Mouse (Mus musculus) forebrain, embryonic 14.5 days (tissue): ENCODE measurements around the gene Rnf41. TPM values are rescaled to one million over a fixed set of nuclear protein-coding genes. Genes with fewer than 3 reads are reported as not detected.

Experiments
- ATAC-seq: fragments of 200-750 bp; cut with Nextera tagmentation; 2 replicates; pipeline ENCODE4 v1.8.0; 2017; ENCODE audit warnings: mild to moderate bottlenecking, moderate library complexity
- DNase-seq: peaks from one replicate; pipeline ENCODE4 v3.0.0-alpha.2; 2015; ENCODE audit warnings: low spot score
- H3K27ac ChIP-seq: fragments of 300-500 bp; sonication (generic); 2 replicates; pipeline ENCODE4 v1.5.1; 2014; ENCODE audit warnings: low read depth, mild to moderate bottlenecking, control low read depth, low read length, moderate library complexity
- H3K27me3 ChIP-seq: fragments of 300-500 bp; sonication (generic); replicated peaks from 2 replicates; pipeline ENCODE4 v1.6.1; 2014; ENCODE audit warnings: low read length, control low read depth, mixed read lengths; ENCODE audit not compliant: control insufficient read depth, insufficient read depth
- H3K36me3 ChIP-seq: fragments of 300-500 bp; sonication (generic); 2 replicates; pipeline ENCODE4 v1.6.1; 2014; ENCODE audit warnings: low read length, control low read depth; ENCODE audit not compliant: control insufficient read depth, insufficient read depth
- H3K4me1 ChIP-seq: fragments of 300-500 bp; sonication (generic); 2 replicates; pipeline ENCODE4 v1.6.1; 2014; ENCODE audit warnings: antibody characterized with exemption, low read length, control low read depth; ENCODE audit not compliant: control insufficient read depth, insufficient read depth
- H3K4me2 ChIP-seq: fragments of 300-500 bp; sonication (generic); 2 replicates; pipeline ENCODE4 v1.6.1; 2014; ENCODE audit warnings: mild to moderate bottlenecking, control low read depth, low read length
- H3K4me3 ChIP-seq: fragments of 300-500 bp; sonication (generic); 2 replicates; pipeline ENCODE4 v1.5.1; 2014; ENCODE audit warnings: low read depth, low read length, control low read depth
- H3K9ac ChIP-seq: fragments of 300-500 bp; sonication (generic); 2 replicates; pipeline ENCODE4 v1.6.1; 2014; ENCODE audit warnings: mild to moderate bottlenecking, low read length, control low read depth, moderate library complexity
- H3K9me3 ChIP-seq: fragments of 300-500 bp; sonication (generic); replicated peaks from 2 replicates; pipeline ENCODE4 v1.6.1; 2016; ENCODE audit warnings: low read length, control low read depth, mixed read lengths; ENCODE audit not compliant: control insufficient read depth
- WGBS: fragments of 180-500 bp; shearing (Covaris S2); extraction: QIAGEN DNeasy Blood & Tissue Kit; methylation state at CpG from one replicate; pipeline ENCODE4 v1.1.7; 2014; 5-methylcytosine and 5-hydroxymethylcytosine counted together
- polyA plus RNA-seq: library from polyadenylated mRNA; unstranded; fragments of >200 nt; fragmentation: Nextera tagmentation; extraction: Ambion mirVana; gene quantifications from 2 replicates; pipeline ENCODE4 v1.2.1, GENCODE M21; 2014

Rnf41 gene
- polyA plus RNA-seq, 1 experiment from 2014 or later, result 94.2 TPM

- 85% methylated on average over 10 of the region's 10 CpGs for WGBS
- H3K4me3 ChIP-seq, result no peak overlapping the region
- ATAC-seq, result no peak
- H3K4me1 ChIP-seq, result no peaks in the 10 kb centered on the region
- H3K9me3 ChIP-seq, result no peaks in the 10 kb centered on the region
- no peak for DNase-seq
- no peak overlapping the region for H3K9ac ChIP-seq
- H3K27ac ChIP-seq, result no peak overlapping the region
- H3K36me3 ChIP-seq, result peaks cover 54% of the 10 kb centered on the region
- no peaks in the 10 kb centered on the region for H3K27me3 ChIP-seq
- no peak overlapping the region for H3K4me2 ChIP-seq
Observed at GRCm38 (mm10) chr10:128441324-128442119, 30.1 kb downstream of the Rnf41 start.

DNA sequence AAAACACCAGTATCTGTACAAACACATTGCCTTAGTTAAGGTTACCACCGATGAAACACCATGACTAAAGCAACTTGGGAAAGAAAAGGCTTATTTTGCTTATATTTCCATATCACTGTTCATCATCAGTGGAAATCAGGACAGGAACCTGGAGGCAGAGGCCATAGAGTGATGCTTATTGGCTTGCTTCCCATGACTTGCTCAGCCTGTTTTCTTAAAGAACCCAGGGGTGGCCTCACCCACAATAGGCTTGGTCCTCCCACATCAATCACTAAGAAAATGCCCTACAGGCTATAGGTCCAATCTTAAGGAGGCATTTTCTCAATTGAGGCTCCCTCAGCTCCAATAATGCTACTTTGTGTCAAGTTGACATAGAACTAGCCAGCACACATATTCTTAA, 31.3 kb downstream of the Rnf41 start:
- no peak for ATAC-seq
- DNase-seq, result no peak
- H3K27ac ChIP-seq, result no peak overlapping the region
- H3K4me2 ChIP-seq, result no peak overlapping the region
- H3K36me3 ChIP-seq, result peaks cover 42% of the 10 kb centered on the region
- H3K9ac ChIP-seq, result no peak overlapping the region
- H3K9me3 ChIP-seq, result no peaks in the 10 kb centered on the region
- WGBS, result 91% methylated on average over 1 of the region's 1 CpGs
- no peaks in the 10 kb centered on the region for H3K4me1 ChIP-seq
- no peaks in the 10 kb centered on the region for H3K27me3 ChIP-seq
- no peak overlapping the region for H3K4me3 ChIP-seq

GRCm38 (mm10) chr10:128444354-128444753, 32.9 kb downstream of the Rnf41 start:
- no peak overlapping the region for H3K4me2 ChIP-seq
- no peak overlapping the region for H3K27ac ChIP-seq
- no peak overlapping the region for H3K9ac ChIP-seq
- no peaks in the 10 kb centered on the region for H3K9me3 ChIP-seq
- no peak overlapping the region for H3K4me3 ChIP-seq
- H3K36me3 ChIP-seq, result peaks cover 25% of the 10 kb centered on the region
- H3K4me1 ChIP-seq, result no peaks in the 10 kb centered on the region
- no peak for DNase-seq
- no peaks in the 10 kb centered on the region for H3K27me3 ChIP-seq
- 75% methylated on average over 6 of the region's 6 CpGs for WGBS
- no peak for ATAC-seq

DNA sequence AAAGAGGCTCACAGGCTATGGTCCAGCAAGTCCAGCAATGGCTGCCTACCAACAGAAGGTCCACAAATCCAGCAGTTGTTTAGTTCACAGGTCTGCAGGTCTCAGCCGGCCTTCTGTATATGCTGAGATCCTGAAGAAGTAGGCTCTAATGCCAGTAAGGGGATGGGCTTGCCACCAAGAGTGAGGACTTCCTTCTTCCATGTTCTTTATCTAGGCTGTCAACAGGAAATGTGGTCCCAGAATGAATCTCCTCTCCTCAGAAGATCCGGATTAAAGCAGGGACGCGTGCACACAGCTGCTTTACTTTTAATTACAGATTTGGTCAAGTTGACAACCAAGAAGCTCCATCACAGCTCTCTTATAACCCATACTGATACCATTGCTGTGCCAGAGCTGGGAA, 34.0 kb downstream of the Rnf41 start:
- peaks cover 15% of the 10 kb centered on the region for H3K36me3 ChIP-seq
- no peak overlapping the region for H3K4me3 ChIP-seq
- ATAC-seq (no peak), DNase-seq (no peak)
- no peak overlapping the region for H3K27ac ChIP-seq
- H3K27me3 ChIP-seq, result no peaks in the 10 kb centered on the region
- 88% methylated on average over 4 of the region's 4 CpGs for WGBS
- no peak overlapping the region for H3K9ac ChIP-seq
- H3K4me1 ChIP-seq, result no peaks in the 10 kb centered on the region
- H3K4me2 ChIP-seq, result no peak overlapping the region
- no peaks in the 10 kb centered on the region for H3K9me3 ChIP-seq

GRCm38 (mm10) chr10:128451014-128451413, 39.6 kb downstream of the Rnf41 start:
- Histone ChIP-seq H3K9ac (no peak overlapping the region), H3K36me3 (no peaks in the 10 kb centered on the region), H3K27ac (no peak overlapping the region), H3K4me3 (no peak overlapping the region), H3K4me1 (no peaks in the 10 kb centered on the region), H3K27me3 (no peaks in the 10 kb centered on the region), H3K9me3 (no peaks in the 10 kb centered on the region), H3K4me2 (no peak overlapping the region)
- no peak for ATAC-seq
- WGBS, result 76% methylated on average over 6 of the region's 6 CpGs
- no peak for DNase-seq

- DNase-seq, result no peak
- no peak overlapping the region for H3K9ac ChIP-seq
- ATAC-seq, result no peak
- no peaks in the 10 kb centered on the region for H3K36me3 ChIP-seq
- H3K27me3 ChIP-seq, result no peaks in the 10 kb centered on the region
- no peak overlapping the region for H3K27ac ChIP-seq
- H3K4me3 ChIP-seq, result no peak overlapping the region
- H3K4me2 ChIP-seq, result no peak overlapping the region
- WGBS, result 80% methylated on average over 3 of the region's 3 CpGs
- H3K9me3 ChIP-seq, result no peaks in the 10 kb centered on the region
- H3K4me1 ChIP-seq, result no peaks in the 10 kb centered on the region
Observed at GRCm38 (mm10) chr10:128454471-128454870, 43.0 kb downstream of the Rnf41 start.

DNA sequence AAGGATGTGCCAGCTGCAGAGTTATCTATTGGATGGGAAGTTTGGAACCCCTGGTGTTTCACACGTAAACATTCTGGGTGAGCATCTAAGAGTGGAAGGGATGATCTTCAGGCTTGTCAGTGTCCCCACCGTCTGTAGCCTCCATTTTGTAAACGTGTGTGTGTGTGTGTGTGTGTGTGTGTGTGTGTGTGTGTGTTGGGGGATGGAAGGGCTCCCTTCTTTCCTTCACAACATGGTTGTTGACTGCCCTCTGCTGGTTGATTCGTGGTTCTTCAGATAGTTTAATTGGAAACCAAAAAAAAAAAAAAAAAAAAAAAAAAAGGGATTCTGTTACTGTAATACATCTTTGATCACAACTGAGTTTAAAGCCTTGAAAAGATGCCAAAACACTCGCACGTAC, 43.8 kb downstream of the Rnf41 start:
- WGBS, result 1% methylated on average over 6 of the region's 6 CpGs
- no peak overlapping the region for H3K9ac ChIP-seq
- ATAC-seq, result 0 out of 2 replicates have a peak, but pooled peaks have one; percentile 24
- H3K9me3 ChIP-seq, result no peaks in the 10 kb centered on the region
- no peaks in the 10 kb centered on the region for H3K4me1 ChIP-seq
- H3K27me3 ChIP-seq, result no peaks in the 10 kb centered on the region
- no peak overlapping the region for H3K27ac ChIP-seq
- no peaks in the 10 kb centered on the region for H3K36me3 ChIP-seq
- DNase-seq, result peak; percentile 94
- H3K4me2 ChIP-seq, result 0 out of 2 replicates have a peak overlapping the region, but pooled peaks have one; percentile 19
- H3K4me3 ChIP-seq, result no peak overlapping the region

GRCm38 (mm10) chr10:128457676-128458075, 46.2 kb downstream of the Rnf41 start:
- no peak for ATAC-seq
- Histone ChIP-seq H3K27ac (no peak overlapping the region), H3K9me3 (no peaks in the 10 kb centered on the region), H3K9ac (no peak overlapping the region), H3K36me3 (peaks cover 17% of the 10 kb centered on the region), H3K4me1 (peaks cover 10% of the 10 kb centered on the region), H3K4me2 (peak overlapping the region; percentile 54; the same call in 1 of the 2 replicates), H3K4me3 (no peak overlapping the region), H3K27me3 (no peaks in the 10 kb centered on the region)
- WGBS, result 84% methylated on average over 6 of the region's 6 CpGs
- no peak for DNase-seq

DNA sequence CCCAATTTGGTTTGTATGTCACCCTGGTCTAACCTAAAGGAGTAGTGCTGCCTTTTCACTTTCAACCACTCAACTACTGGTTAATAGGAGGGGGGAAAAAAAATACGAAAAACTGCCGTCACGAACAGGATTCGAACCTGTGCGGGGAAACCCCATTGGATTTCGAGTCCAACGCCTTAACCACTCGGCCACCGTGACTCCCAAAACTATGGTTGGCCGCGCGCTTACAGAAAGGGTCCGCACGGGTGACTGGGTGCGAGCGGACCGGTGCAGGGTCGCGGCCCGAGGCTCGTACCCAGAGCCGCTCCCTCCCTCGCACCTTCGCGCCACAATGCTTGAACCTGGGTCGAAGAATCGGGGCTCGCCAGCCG, 46.9 kb downstream of the Rnf41 start:
- Histone ChIP-seq H3K27me3 (no peaks in the 10 kb centered on the region), H3K9me3 (no peaks in the 10 kb centered on the region), H3K4me3 (peak overlapping the region; percentile 91), H3K9ac (peak overlapping the region; percentile 98), H3K4me2 (peak overlapping the region; percentile 54), H3K4me1 (peaks cover 10% of the 10 kb centered on the region), H3K27ac (peak overlapping the region; percentile 98), H3K36me3 (peaks cover 24% of the 10 kb centered on the region)
- under 1% methylated on average over 29 of the region's 29 CpGs for WGBS
- peak; percentile 67 for ATAC-seq
- peak; percentile 90 for DNase-seq
